Mouse (Mus musculus) heart, adult 10 weeks (tissue): ENCODE measurements around the gene Ehhadh. TPM values are rescaled to one million over a fixed set of nuclear protein-coding genes. Genes with fewer than 3 reads are reported as not detected.

Experiments used
- polyA plus RNA-seq: library from polyadenylated mRNA; stranded (reverse); fragments of 350-450 nt; fragmentation: Illumina TruSeq; extraction: RNeasy Lipid Tissue Mini Kit (QIAGEN cat#74804); gene quantifications from one replicate; pipeline ENCODE4 v1.2.3, GENCODE M21; 2014; ENCODE audit warnings: low read depth, low replicate concordance

The Ehhadh gene
- polyA plus RNA-seq, result 11.6 TPM

DNA sequence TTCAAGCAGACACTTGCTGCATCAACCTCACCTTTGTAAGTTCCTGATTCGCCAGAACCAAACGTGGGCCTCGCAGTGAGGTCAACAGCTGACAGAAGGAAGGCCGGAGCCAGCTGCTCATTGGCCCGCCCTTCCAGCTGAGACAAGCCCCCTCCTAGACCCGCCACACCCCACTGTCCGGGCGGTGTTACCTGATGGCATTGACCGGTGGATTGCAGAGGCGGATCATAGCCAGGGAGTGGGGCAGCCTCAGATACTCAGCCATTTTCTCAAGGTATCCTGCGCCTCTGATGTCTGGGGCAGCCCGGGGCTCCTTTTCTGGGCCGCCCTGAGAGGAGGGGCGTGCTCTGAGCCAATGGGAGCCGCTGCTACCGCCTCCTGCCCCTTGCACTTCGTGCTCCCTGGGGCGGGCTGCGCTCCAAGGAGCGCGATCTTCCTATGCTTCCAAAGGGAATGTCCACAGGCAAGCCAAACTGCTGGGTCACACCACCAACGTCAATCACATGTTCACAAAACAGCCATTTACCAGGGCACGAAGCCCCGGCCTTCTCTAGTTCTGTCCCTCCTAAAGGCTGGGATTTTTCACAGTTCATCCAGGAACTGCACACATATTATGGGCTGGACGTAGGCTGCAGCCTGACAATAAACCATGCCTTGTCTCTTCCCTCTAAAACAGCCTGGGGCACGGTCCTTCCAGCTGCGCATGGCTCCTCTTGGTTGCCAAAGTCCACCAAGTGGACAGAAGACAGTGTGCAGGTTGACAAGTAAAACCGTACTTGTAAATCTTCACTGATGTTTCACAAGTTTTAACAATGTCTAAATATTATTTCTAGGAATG, at the start of gene Ehhadh:
Gene Ehhadh (minus strand): TSS at position 292 of the 838 bp plus-strand sequence.

DNA sequence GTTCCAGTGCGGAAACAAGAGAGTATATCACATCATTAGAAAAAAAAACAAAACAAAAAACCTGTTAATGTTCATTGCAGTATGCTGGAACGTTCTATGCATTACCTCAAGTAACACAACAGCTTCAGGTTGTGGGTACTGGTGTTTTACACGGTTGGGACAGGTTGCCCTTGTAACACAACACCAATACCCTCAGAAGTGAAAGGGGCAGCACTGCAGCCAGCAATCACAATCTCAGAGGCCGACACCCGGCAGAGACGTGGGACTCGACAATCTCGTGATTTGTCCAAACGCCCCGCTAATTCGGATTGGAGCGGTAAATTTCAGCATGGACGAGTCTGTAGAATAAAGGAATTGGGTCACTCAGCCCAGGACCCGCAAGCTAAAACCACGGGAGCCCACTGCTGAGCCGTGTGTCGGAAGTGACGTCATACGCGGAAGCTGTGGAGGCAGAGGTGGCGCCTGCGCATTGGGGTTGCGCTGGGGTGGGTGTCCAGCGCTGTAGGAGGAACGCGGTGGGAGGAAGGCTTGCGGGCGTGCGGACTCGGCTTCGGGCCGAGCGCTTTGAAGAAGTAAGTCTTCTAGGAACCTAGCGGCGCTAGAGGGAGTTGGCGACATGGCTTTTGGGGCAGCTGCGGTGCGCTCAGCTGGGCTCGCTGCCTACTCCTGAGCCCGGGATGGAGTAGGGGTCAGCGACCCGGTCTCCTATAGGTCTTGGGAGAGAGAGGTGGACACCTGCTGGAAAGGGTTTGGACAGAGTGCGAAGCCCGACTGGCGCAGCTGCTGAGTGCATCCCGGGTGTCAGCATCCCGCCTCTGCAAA, 6.5 kb upstream of the Ehhadh start, which contains the start of gene Map3k13:
Gene Map3k13 (plus strand): TSS at position 472 of the 822 bp plus-strand sequence.

Other genes starting within 250 kb of the Ehhadh start
- 16.1 TPM for gene 2510009E07Rik, start 93.1 kb downstream of the Ehhadh start, polyA plus RNA-seq
- gene Map3k13, start 6.5 kb upstream of the Ehhadh start, polyA plus RNA-seq, result 0.97 TPM
- 17.6 TPM for gene Tmem41a, start 159.7 kb upstream of the Ehhadh start, polyA plus RNA-seq
- gene Liph, start 207.9 kb upstream of the Ehhadh start, polyA plus RNA-seq, result not detected
- 18.7 TPM for gene Senp2, start 221.7 kb upstream of the Ehhadh start, polyA plus RNA-seq